Mouse (Mus musculus) midbrain, postnatal 0 days (tissue): ENCODE measurements around the gene Zscan12. TPM values are rescaled to one million over a fixed set of nuclear protein-coding genes. Genes with fewer than 3 reads are reported as not detected.
A peak's percentile ranks its signal among the peaks of the same experiment; 100 is the strongest.
"Not testable (repeated sequence)": the region's sequence is repeated elsewhere in the genome, so short reads cannot be mapped to it uniquely, and the experiment has no call there.

ENCODE experiments used
- ATAC-seq: fragments of 200-750 bp; cut with Nextera tagmentation; 2 replicates; pipeline ENCODE4 v1.8.0; 2017; ENCODE audit warnings: moderate number of reproducible peaks, mild to moderate bottlenecking, moderate TSS enrichment, moderate library complexity; ENCODE audit not compliant: low FRiP score
- DNase-seq: peaks from one replicate; pipeline ENCODE4 v3.0.0-alpha.2; 2015; ENCODE audit warnings: low spot score
- H3K27ac ChIP-seq: fragments of 300-500 bp; sonication (generic); 2 replicates; pipeline ENCODE4 v1.5.1; 2014; ENCODE audit warnings: low read depth, mild to moderate bottlenecking, low read length, mixed read lengths
- H3K27me3 ChIP-seq: fragments of 300-500 bp; sonication (generic); 2 replicates; pipeline ENCODE4 v1.6.1; 2014; ENCODE audit warnings: low read length, control low read depth, mixed read lengths; ENCODE audit not compliant: insufficient read depth
- H3K36me3 ChIP-seq: fragments of 300-500 bp; sonication (generic); 2 replicates; pipeline ENCODE4 v1.6.1; 2014; ENCODE audit warnings: low read length, control low read depth, mixed read lengths; ENCODE audit not compliant: insufficient read depth
- H3K4me1 ChIP-seq: fragments of 300-500 bp; sonication (generic); 2 replicates; pipeline ENCODE4 v1.6.1; 2014; ENCODE audit warnings: mild to moderate bottlenecking, control low read depth, antibody characterized with exemption, low read length, mixed read lengths; ENCODE audit not compliant: insufficient read depth
- H3K4me2 ChIP-seq: fragments of 300-500 bp; sonication (generic); 2 replicates; pipeline ENCODE4 v1.6.1; 2014; ENCODE audit warnings: low read depth, mild to moderate bottlenecking, low read length, mixed read lengths; ENCODE audit not compliant: poor library complexity, severe bottlenecking
- H3K4me3 ChIP-seq: fragments of 300-500 bp; sonication (generic); 2 replicates; pipeline ENCODE4 v1.5.1; 2014; ENCODE audit warnings: low read depth, mild to moderate bottlenecking, low read length, moderate library complexity
- H3K9ac ChIP-seq: fragments of 300-500 bp; sonication (generic); replicated peaks from 2 replicates; pipeline ENCODE4 v1.6.1; 2014; ENCODE audit warnings: mild to moderate bottlenecking, low read length, moderate library complexity, mixed read lengths; ENCODE audit not compliant: poor library complexity, severe bottlenecking
- H3K9me3 ChIP-seq: fragments of 300-500 bp; sonication (generic); 2 replicates; pipeline ENCODE4 v1.6.1; 2016; ENCODE audit warnings: low read length, control low read depth
- CTCF ChIP-seq: IDR thresholded peaks from 2 replicates; pipeline ENCODE4 v1.5.1; 2016; ENCODE audit warnings: antibody characterized with exemption, mild to moderate bottlenecking
- WGBS: fragments of 180-500 bp; shearing (Covaris S2); extraction: QIAGEN DNeasy Blood & Tissue Kit; methylation state at CpG from one replicate; pipeline ENCODE4 v1.1.7; 2014; 5-methylcytosine and 5-hydroxymethylcytosine counted together
- polyA plus RNA-seq: library from polyadenylated mRNA; unstranded; fragments of >200 nt; fragmentation: Nextera tagmentation; extraction: Ambion mirVana; gene quantifications from 2 replicates; pipeline ENCODE4 v1.2.1, GENCODE M21; 2015
- total RNA-seq: library from RNA; depleted of rRNA; stranded (reverse); fragments of >200 nt; gene quantifications from 2 replicates; pipeline ENCODE4 v1.2.3, GENCODE M21; 2014

Gene Zscan12
- total and polyA plus RNA-seq, 2 experiments from 2014 or later, result 5.0 to 7.2 TPM

- DNase-seq (no peak), ATAC-seq (no peak)
- Histone ChIP-seq H3K27ac (no peak overlapping the region), H3K36me3 (peaks cover 36% of the 10 kb centered on the region), H3K4me3 (no peak overlapping the region), H3K4me1 (0 out of 2 replicates have a peak, but pooled peaks cover 4% of the 10 kb centered on the region), H3K27me3 (no peaks in the 10 kb centered on the region), H3K9ac (no peak overlapping the region), H3K9me3 (no peaks in the 10 kb centered on the region), H3K4me2 (no peak overlapping the region)
- no peak for TF ChIP-seq CTCF
- 92% methylated on average over 1 of the region's 1 CpGs for WGBS
These were observed 32.6 kb downstream of the Zscan12 start for GRCm38 (mm10) chr13:21395211-21395610.

GRCm38 (mm10) chr13:21395623-21396022, 33.0 kb downstream of the Zscan12 start:
- DNase-seq, result no peak
- Histone ChIP-seq H3K4me2 (no peak overlapping the region), H3K27me3 (no peaks in the 10 kb centered on the region), H3K36me3 (peaks cover 32% of the 10 kb centered on the region), H3K27ac (no peak overlapping the region), H3K4me1 (0 out of 2 replicates have a peak, but pooled peaks cover 4% of the 10 kb centered on the region), H3K9ac (no peak overlapping the region), H3K4me3 (no peak overlapping the region), H3K9me3 (no peaks in the 10 kb centered on the region)
- WGBS, result 93% methylated on average over 6 of the region's 6 CpGs
- no peak for ATAC-seq
- TF ChIP-seq CTCF, result no peak

GRCm38 (mm10) chr13:21396048-21396447, 33.4 kb downstream of the Zscan12 start:
- not testable (repeated sequence) for H3K27me3 ChIP-seq, H3K4me3 ChIP-seq, H3K9me3 ChIP-seq, H3K9ac ChIP-seq, DNase-seq, H3K27ac ChIP-seq, H3K4me2 ChIP-seq, H3K4me1 ChIP-seq
- 0 out of 2 replicates have a peak, but pooled peaks have one; percentile 49 for ATAC-seq
- WGBS, result 98% methylated on average over 6 of the region's 18 CpGs
- H3K36me3 ChIP-seq, result peaks cover 30% of the 10 kb centered on the region

GRCm38 (mm10) chr13:21397486-21397885, 34.9 kb downstream of the Zscan12 start:
- Histone ChIP-seq H3K27ac (no peak overlapping the region), H3K27me3 (no peaks in the 10 kb centered on the region), H3K4me3 (no peak overlapping the region), H3K4me1 (peaks cover 11% of the 10 kb centered on the region; the same call in 1 of the 2 replicates), H3K4me2 (no peak overlapping the region), H3K9ac (no peak overlapping the region), H3K36me3 (peaks cover 20% of the 10 kb centered on the region), H3K9me3 (no peaks in the 10 kb centered on the region)
- WGBS, result 89% methylated on average over 2 of the region's 2 CpGs
- TF ChIP-seq CTCF, result no peak
- ATAC-seq (no peak), DNase-seq (no peak)

- no peaks in the 10 kb centered on the region for H3K9me3 ChIP-seq
- DNase-seq (no peak), ATAC-seq (no peak)
- H3K4me1 ChIP-seq, result peaks cover 11% of the 10 kb centered on the region; the same call in 1 of the 2 replicates
- H3K9ac ChIP-seq, result no peak overlapping the region; the same call in 1 of the 2 replicates
- peak overlapping the region; percentile 73 for H3K4me2 ChIP-seq
- WGBS, result 79% methylated on average over 3 of the region's 3 CpGs
- H3K4me3 ChIP-seq, result peak overlapping the region; percentile 71
- H3K27ac ChIP-seq, result no peak overlapping the region
- TF ChIP-seq CTCF, result no peak
- no peaks in the 10 kb centered on the region for H3K36me3 ChIP-seq
- no peaks in the 10 kb centered on the region for H3K27me3 ChIP-seq
These were observed 38.5 kb downstream of the Zscan12 start for GRCm38 (mm10) chr13:21401166-21401565.

- peak overlapping the region; percentile 75 for H3K9ac ChIP-seq
- peak overlapping the region; percentile 66; the same call in 1 of the 2 replicates for H3K27ac ChIP-seq
- H3K4me3 ChIP-seq, result peak overlapping the region; percentile 71
- H3K27me3 ChIP-seq, result no peaks in the 10 kb centered on the region
- H3K4me2 ChIP-seq, result peak overlapping the region; percentile 73
- WGBS, result 13% methylated on average over 12 of the region's 12 CpGs
- ATAC-seq, result peak; percentile 34; the same call in 1 of the 2 replicates
- TF ChIP-seq CTCF, result no peak
- no peaks in the 10 kb centered on the region for H3K36me3 ChIP-seq
- H3K9me3 ChIP-seq, result no peaks in the 10 kb centered on the region
- DNase-seq, result peak; percentile 20
- peaks cover 11% of the 10 kb centered on the region; the same call in 1 of the 2 replicates for H3K4me1 ChIP-seq
These were observed 39.1 kb downstream of the Zscan12 start for GRCm38 (mm10) chr13:21401636-21402286.
